In genomic region chr13:68581086-68581740, GRCm38 (mm10) we compare ENCODE assay signal across 8 mouse cellular contexts. TPM values are rescaled to one million over a fixed set of nuclear protein-coding genes. Genes with fewer than 3 reads are reported as not detected.
DNase-seq lines count a peak whose midpoint lies in the region; ATAC-seq and TF ChIP-seq lines count a peak whose summit lies in the region.

No protein-coding gene starts in this region.

- H3K4me1 ChIP-seq in hindbrain, embryonic 11.5 days (replicated peaks; ENCODE audit: control insufficient read depth, insufficient read depth, low read length), result no peaks in the 10 kb centered on the region
- H3K4me1 ChIP-seq in midbrain, embryonic 12.5 days, result peaks cover 24% of the 10 kb centered on the region

- ATAC-seq in hindbrain, embryonic 11.5 days (ENCODE audit: low FRiP score), result no peak; the same call in 1 of the 2 replicates
- ATAC-seq in midbrain, embryonic 12.5 days (ENCODE audit: low FRiP score, low read depth), result no peak

- DNase-seq in layer of hippocampus, adult 2 months (ENCODE audit: low spot score in 2 of 2), result no peak
- no peak for DNase-seq in layer of hippocampus, adult 9-11 months
- peak; percentile 12 for DNase-seq in NIH3T3 (ENCODE audit: low read depth)
- no peak for DNase-seq in hindbrain, embryonic 11.5 days (ENCODE audit: low spot score)
- no peak for DNase-seq in adrenal gland, postnatal 10 days
- no peak for DNase-seq in adrenal gland, postnatal 36 days
- DNase-seq in ovary, postnatal 14 days (ENCODE audit: low spot score), result no peak

- peak overlapping the region; percentile 85 for H3K4me3 ChIP-seq in layer of hippocampus, adult 2 months
- peak overlapping the region; percentile 70 for H3K4me3 ChIP-seq in hindbrain, embryonic 11.5 days (ENCODE audit: low read depth, low read length)
- peak overlapping the region; percentile 82 for H3K4me3 ChIP-seq in midbrain, embryonic 12.5 days

- peak overlapping the region; percentile 82 for H3K27ac ChIP-seq in layer of hippocampus, adult 2 months
- no peak overlapping the region for H3K27ac ChIP-seq in hindbrain, embryonic 11.5 days (ENCODE audit: low read depth, low read length)
- peak overlapping the region; percentile 54; the same call in 1 of the 2 replicates for H3K27ac ChIP-seq in midbrain, embryonic 12.5 days (replicated peaks)

- WGBS in hindbrain, embryonic 11.5 days, result 28% methylated on average over 14 of the region's 14 CpGs
- WGBS in midbrain, embryonic 12.5 days, result 26% methylated on average over 14 of the region's 14 CpGs

- peak overlapping the region; percentile 76 for H3K4me2 ChIP-seq in hindbrain, embryonic 11.5 days (replicated peaks; ENCODE audit: low read depth, low read length)
- peak overlapping the region; percentile 88 for H3K4me2 ChIP-seq in midbrain, embryonic 12.5 days (replicated peaks)

- no peaks in the 10 kb centered on the region for H3K27me3 ChIP-seq in hindbrain, embryonic 11.5 days (ENCODE audit: control insufficient read depth, insufficient read depth, low read length)
- no peaks in the 10 kb centered on the region for H3K27me3 ChIP-seq in midbrain, embryonic 12.5 days

- no peaks in the 10 kb centered on the region for H3K9me3 ChIP-seq in hindbrain, embryonic 11.5 days (ENCODE audit: control insufficient read depth, low read length)
- H3K9me3 ChIP-seq in midbrain, embryonic 12.5 days, result no peaks in the 10 kb centered on the region

- peak; percentile 52 for TF ChIP-seq CTCF in layer of hippocampus, adult 2 months (conservative IDR thresholded peaks at IDR 0.05)

- no peaks in the 10 kb centered on the region for H3K36me3 ChIP-seq in hindbrain, embryonic 11.5 days (ENCODE audit: control insufficient read depth, insufficient read depth, low read length)
- peaks cover 48% of the 10 kb centered on the region for H3K36me3 ChIP-seq in midbrain, embryonic 12.5 days

- H3K9ac ChIP-seq in hindbrain, embryonic 11.5 days (ENCODE audit: low read depth, low read length), result peak overlapping the region; percentile 82
- peak overlapping the region; percentile 57 for H3K9ac ChIP-seq in midbrain, embryonic 12.5 days (replicated peaks)

RNA-seq across cellular contexts. Expression of gene Mtrr, which starts 0.7 kb away (rescaled TPM):
- total RNA-seq in layer of hippocampus, adult 2 months (2021), result 10 to 100 TPM; 24.0 to 26.8 TPM
- 17.2 and 17.4 TPM in 2 replicates for polyA plus RNA-seq in hindbrain, embryonic 11.5 days (2014; fragmentation: Nextera tagmentation; extraction: Ambion mirVana)
- polyA plus RNA-seq in midbrain, embryonic 12.5 days (2016; fragmentation: Nextera tagmentation; extraction: Ambion mirVana), result 14.0 and 17.2 TPM in 2 replicates
- 10 to 100 TPM; 18.6 to 19.0 TPM for total RNA-seq in adrenal gland, postnatal 10 days (2021)
- total RNA-seq in adrenal gland, postnatal 36 days (2021), result 10 to 100 TPM; 19.6 to 24.7 TPM

RNA-seq across cellular contexts. Expression of gene Fastkd3, which starts 0.8 kb away (rescaled TPM):
- total RNA-seq in layer of hippocampus, adult 2 months (2021), result 10 to 100 TPM; 18.3 to 19.2 TPM
- 38.4 and 38.8 TPM in 2 replicates for polyA plus RNA-seq in hindbrain, embryonic 11.5 days (2014; fragmentation: Nextera tagmentation; extraction: Ambion mirVana)
- polyA plus RNA-seq in midbrain, embryonic 12.5 days (2016; fragmentation: Nextera tagmentation; extraction: Ambion mirVana), result 31.6 and 33.8 TPM in 2 replicates
- 10 to 100 TPM; 13.8 to 17.2 TPM for total RNA-seq in adrenal gland, postnatal 10 days (2021)
- 10 to 100 TPM; 16.0 to 17.1 TPM for total RNA-seq in adrenal gland, postnatal 36 days (2021)

RNA-seq across cellular contexts. Expression of gene 1700001L19Rik, which starts 16.0 kb away (rescaled TPM):
- 10 to 100 TPM; 11.8 to 16.0 TPM for total RNA-seq in layer of hippocampus, adult 2 months (2021)
- 1.5 and 1.9 TPM in 2 replicates for polyA plus RNA-seq in hindbrain, embryonic 11.5 days (2014; fragmentation: Nextera tagmentation; extraction: Ambion mirVana)
- 0.98 and 1.4 TPM in 2 replicates for polyA plus RNA-seq in midbrain, embryonic 12.5 days (2016; fragmentation: Nextera tagmentation; extraction: Ambion mirVana)
- total RNA-seq in adrenal gland, postnatal 10 days (2021), result under 1 TPM in 1 of 2 experiments, not detected in 1; 0.39 TPM
- total RNA-seq in adrenal gland, postnatal 36 days (2021), result under 1 TPM in 1 of 2 experiments, not detected in 1; 0.36 TPM

Comparison
In these comparisons a context has a peak if more than half of its experiments do, and no peak if none do; other contexts are left out.
1. RNA of gene 1700001L19Rik, which starts 16.0 kb away (total RNA-seq): 11.8 to 16.0 TPM in layer of hippocampus, adult 2 months; 0.39 TPM in adrenal gland, postnatal 10 days and 0.36 TPM in adrenal gland, postnatal 36 days; every median in the first group is over 4 times any median in the second.
2. Peak in every context shown above with its lines, with median percentiles within 50 percentile points of each other: H3K4me3 ChIP-seq.